Mouse (Mus musculus) erythroblast, embryonic 14.5 days (primary cell): Measurements from ENCODE around the gene Igf1. TPM values are rescaled to one million over a fixed set of nuclear protein-coding genes. Genes with fewer than 3 reads are reported as not detected.

Experiments used
- H3K27me3 ChIP-seq: 2 replicates; pipeline ENCODE4 v1.6.1; 2012; ENCODE audit warnings: inconsistent platforms; ENCODE audit not compliant: control insufficient read depth
- H3K36me3 ChIP-seq: 2 replicates; pipeline ENCODE4 v1.6.1; 2012; ENCODE audit warnings: mild to moderate bottlenecking, inconsistent platforms; ENCODE audit not compliant: control insufficient read depth
- H3K4me1 ChIP-seq: 2 replicates; pipeline ENCODE4 v1.6.1; 2012; ENCODE audit warnings: inconsistent platforms; ENCODE audit not compliant: control insufficient read depth
- H3K4me3 ChIP-seq: replicated peaks from 2 replicates; pipeline ENCODE3; 2012; ENCODE audit warnings: moderate library complexity, mild to moderate bottlenecking, inconsistent platforms
- H3K9me3 ChIP-seq: 2 replicates; pipeline ENCODE4 v1.6.1; 2012; ENCODE audit warnings: low read length, inconsistent platforms, mixed read lengths; ENCODE audit not compliant: control insufficient read depth
- GATA1 ChIP-seq: IDR thresholded peaks from 2 replicates; pipeline ENCODE4 v1.6.1; 2012; ENCODE audit warnings: low read length, inconsistent platforms, mixed read lengths
- TAL1 ChIP-seq: IDR thresholded peaks from 3 replicates; pipeline ENCODE4 v1.6.1; 2012; ENCODE audit warnings: low read length, inconsistent platforms, mixed read lengths
- polyA plus RNA-seq: library from polyadenylated mRNA; stranded (reverse); fragments of >175 nt; gene quantifications from 2 replicates; pipeline ENCODE4 v1.2.3, GENCODE M21; 2012

Igf1 gene
- polyA plus RNA-seq, 1 experiment, result 0.22 TPM

DNA sequence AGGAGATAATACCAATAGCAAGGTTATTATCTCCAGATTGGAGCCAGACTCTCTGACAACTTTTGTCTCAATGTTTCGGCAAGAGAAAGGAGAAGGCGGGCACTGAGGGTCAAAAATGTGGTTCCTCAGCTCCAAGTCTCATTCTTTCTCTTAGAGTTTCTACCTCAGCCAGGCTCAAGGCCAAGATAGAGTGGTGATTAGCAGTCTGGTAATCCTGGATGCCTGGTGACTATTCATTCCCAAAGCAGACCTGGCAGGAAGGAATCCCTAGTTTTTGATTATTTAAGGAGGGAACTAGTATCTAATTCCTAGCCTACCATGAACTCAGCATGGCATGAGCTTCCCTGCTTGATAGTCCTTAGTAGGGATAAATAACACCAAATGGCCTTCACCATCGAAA lies 47.0 kb downstream of the Igf1 start:
- Histone ChIP-seq H3K9me3 (no peaks in the 10 kb centered on the region), H3K4me3 (no peak overlapping the region), H3K27me3 (no peaks in the 10 kb centered on the region), H3K4me1 (no peaks in the 10 kb centered on the region), H3K36me3 (no peaks in the 10 kb centered on the region)
- TF ChIP-seq GATA1 (no peak), TAL1 (no peak)

DNA sequence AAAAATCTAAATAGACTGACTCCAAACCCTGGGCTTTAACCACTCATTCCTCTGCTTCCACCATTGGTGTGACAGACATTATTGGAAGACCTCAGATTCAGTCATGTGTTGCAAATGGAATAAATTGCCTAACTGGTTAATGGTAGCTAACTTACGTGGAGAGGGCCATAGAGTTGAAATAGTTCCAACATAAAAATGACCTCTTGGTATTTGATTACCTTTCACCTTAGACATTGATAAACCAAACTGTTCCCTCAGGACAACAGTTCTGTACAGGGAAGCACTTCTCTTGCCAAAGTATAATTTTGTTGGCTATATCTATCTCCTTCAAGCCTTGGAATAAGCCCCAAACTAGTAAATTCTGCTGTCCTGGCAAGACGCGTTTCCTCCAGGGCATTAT lies 48.1 kb downstream of the Igf1 start:
- Histone ChIP-seq H3K4me1 (no peaks in the 10 kb centered on the region), H3K4me3 (no peak overlapping the region), H3K36me3 (no peaks in the 10 kb centered on the region), H3K27me3 (no peaks in the 10 kb centered on the region), H3K9me3 (no peaks in the 10 kb centered on the region)
- no peak for TF ChIP-seq GATA1
- TF ChIP-seq TAL1, result no peak

DNA sequence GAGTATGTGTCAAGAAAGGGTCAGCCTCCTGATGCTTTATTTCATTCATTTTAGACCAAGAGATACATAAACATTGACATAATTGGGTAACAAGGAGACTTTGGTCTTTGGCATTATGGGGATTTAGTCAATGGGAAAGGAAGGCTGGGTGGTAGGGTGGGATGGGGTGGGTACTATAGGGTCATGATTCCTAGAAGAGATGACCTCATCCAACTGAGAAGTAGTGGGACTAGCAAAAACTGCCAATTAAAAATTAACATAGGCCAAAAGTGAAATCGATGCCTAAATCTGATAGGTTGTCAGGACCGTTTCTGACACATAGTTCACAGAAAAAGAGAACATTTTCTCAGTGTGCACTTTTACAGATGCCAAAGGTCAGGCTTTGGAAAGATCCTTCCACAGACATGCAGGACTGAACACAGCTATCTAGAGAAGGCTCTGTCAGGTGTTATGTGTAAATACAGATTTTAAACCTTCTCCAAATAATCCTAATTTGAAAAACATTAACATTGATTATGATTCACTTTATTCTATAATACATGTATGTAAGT lies 48.8 kb downstream of the Igf1 start:
- Histone ChIP-seq H3K4me3 (no peak overlapping the region), H3K4me1 (no peaks in the 10 kb centered on the region), H3K36me3 (no peaks in the 10 kb centered on the region), H3K9me3 (no peaks in the 10 kb centered on the region), H3K27me3 (no peaks in the 10 kb centered on the region)
- TF ChIP-seq GATA1 (no peak), TAL1 (no peak)

DNA sequence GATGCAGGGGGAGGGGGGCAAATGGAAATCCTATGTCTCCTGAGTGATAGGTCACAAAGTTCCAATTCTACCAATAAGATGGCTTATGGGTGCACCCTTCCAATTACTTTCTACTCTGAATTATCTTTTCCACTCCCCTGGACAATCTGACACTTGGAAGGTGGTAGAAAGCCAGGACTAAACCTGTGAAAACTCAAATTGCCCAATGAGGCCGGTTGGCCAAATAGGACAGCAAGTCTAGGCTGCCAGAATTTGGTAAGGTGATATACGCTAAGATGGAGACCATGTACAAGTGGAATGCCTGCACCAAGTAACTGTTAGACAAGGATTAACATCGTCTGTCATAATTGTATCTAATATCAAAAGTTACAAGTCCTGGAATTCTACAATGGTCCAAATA lies 55.8 kb downstream of the Igf1 start:
- TF ChIP-seq GATA1, result no peak
- TF ChIP-seq TAL1, result no peak

DNA sequence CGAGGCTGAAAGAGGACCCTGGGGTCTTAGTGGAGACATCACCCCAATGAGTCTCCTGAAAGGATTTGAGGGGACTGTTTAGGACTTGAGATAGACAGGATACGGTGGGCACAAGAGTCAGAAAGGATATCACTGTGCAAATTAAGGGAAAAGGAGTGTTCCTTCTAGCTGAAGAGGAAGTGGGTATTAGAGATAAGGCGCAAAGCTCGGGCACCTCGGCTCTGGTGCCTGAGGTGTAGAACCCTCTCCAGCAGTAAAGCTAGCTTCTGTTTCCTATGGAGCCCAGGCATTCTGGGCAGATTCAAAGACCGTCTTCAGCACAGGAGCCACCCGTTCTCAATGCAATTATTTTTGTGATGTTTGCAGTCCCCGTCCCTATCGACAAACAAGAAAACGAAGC lies 56.9 kb downstream of the Igf1 start:
- Histone ChIP-seq H3K27me3 (no peaks in the 10 kb centered on the region), H3K4me1 (no peaks in the 10 kb centered on the region), H3K4me3 (no peak overlapping the region), H3K9me3 (no peaks in the 10 kb centered on the region; the same call in 1 of the 2 replicates), H3K36me3 (no peaks in the 10 kb centered on the region)
- TF ChIP-seq TAL1 (no peak), GATA1 (no peak)

More for the DNA sequence above, 55.8 kb downstream of the Igf1 start:
- H3K27me3 ChIP-seq, result no peaks in the 10 kb centered on the region
- H3K4me3 ChIP-seq, result no peak overlapping the region
- no peaks in the 10 kb centered on the region for H3K4me1 ChIP-seq
- no peaks in the 10 kb centered on the region for H3K36me3 ChIP-seq
- H3K9me3 ChIP-seq, result no peaks in the 10 kb centered on the region; the same call in 1 of the 2 replicates

DNA sequence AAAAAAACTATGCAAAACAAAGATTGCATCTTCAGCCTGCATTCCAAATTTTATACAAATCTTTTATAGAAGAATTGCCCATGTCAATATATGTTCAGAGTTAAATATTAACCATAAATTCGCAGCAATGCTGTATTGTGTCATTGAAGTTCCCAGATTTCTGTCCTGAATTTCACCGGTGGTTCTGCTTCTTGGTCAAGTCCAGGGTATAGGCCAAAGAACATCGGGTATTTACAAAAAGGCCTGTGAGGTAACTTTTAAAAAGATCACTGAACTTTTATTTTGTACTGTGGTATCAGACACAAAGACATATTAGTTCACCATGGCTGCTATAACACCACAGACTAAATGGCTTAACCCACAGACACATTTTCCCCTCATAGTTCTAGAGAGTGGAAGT lies 57.7 kb downstream of the Igf1 start:
- no peaks in the 10 kb centered on the region for H3K36me3 ChIP-seq
- TF ChIP-seq TAL1 (no peak), GATA1 (no peak)
- H3K4me3 ChIP-seq, result no peak overlapping the region
- no peaks in the 10 kb centered on the region for H3K4me1 ChIP-seq
- H3K27me3 ChIP-seq, result no peaks in the 10 kb centered on the region
- no peaks in the 10 kb centered on the region; the same call in 1 of the 2 replicates for H3K9me3 ChIP-seq

DNA sequence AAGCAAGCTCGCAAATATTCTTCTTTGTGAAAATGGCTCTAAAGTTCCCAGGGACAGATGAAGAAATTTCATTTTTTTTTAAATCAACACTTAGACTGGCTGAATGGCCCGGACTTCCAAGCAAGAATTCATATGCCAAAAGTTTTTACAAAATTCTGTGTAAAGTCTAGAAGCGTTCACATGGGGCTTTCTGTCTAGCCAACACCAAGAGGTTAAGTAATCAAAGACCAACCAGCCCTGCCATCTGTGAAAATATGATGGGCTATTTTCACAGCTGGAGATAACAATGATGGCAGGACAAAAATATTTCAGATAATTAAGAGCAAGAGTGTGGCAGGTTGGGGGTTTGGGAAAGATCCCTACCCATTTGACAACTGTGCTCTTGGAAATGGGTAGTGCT lies 64.2 kb downstream of the Igf1 start:
- TF ChIP-seq GATA1 (no peak), TAL1 (no peak)
- H3K27me3 ChIP-seq, result no peaks in the 10 kb centered on the region
- no peaks in the 10 kb centered on the region for H3K4me1 ChIP-seq

DNA sequence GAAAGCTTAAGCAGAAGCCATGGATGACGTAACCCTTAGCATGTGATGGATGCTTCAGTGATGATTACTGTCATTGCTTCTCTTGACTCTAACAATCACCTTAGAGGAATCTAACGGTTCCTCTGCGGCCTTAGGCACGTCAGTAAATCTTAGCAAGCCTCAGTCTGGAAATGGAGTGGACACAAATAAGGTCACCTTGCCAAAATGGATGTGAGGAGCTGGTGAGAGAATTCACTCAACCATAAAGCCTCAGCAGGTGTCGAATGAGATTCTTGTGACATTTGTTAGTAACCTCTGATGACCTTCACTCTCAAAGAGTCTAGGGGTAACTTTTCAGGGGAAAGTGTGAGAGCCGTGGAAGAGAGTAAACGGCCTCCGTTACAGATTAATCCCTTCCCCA lies 68.5 kb downstream of the Igf1 start:
- H3K4me3 ChIP-seq, result no peak overlapping the region
- H3K36me3 ChIP-seq, result no peaks in the 10 kb centered on the region
- no peaks in the 10 kb centered on the region for H3K4me1 ChIP-seq
- H3K27me3 ChIP-seq, result no peaks in the 10 kb centered on the region
- H3K9me3 ChIP-seq, result no peaks in the 10 kb centered on the region
- TF ChIP-seq GATA1 (no peak), TAL1 (no peak)

More for the DNA sequence above, 64.2 kb downstream of the Igf1 start:
- H3K4me3 ChIP-seq, result no peak overlapping the region
- no peaks in the 10 kb centered on the region for H3K36me3 ChIP-seq
- no peaks in the 10 kb centered on the region for H3K9me3 ChIP-seq

DNA sequence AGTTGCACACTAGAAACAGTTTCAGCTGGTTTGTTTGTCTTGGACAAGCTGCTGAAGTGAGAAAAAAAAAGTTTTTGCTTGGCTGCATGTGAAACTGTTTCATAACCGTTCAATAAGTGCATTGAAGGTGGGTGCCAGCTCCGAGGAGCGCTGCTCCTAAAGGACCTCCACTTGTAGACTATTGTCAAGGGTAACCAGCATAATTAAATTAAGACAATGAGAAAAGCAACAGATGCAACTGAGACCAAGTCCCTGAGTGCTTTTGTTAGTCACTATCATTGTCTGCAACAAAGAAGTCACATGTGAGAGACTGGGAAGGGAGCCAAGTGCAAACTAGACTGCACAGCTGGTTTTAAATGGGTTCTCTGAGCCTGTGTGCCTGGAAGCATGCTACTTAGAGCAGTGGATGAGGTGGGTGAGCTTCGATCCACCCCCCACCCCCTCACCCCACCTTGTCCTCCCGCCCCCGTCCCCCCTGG lies 69.1 kb downstream of the Igf1 start:
- H3K4me3 ChIP-seq, result no peak overlapping the region
- H3K4me1 ChIP-seq, result no peaks in the 10 kb centered on the region
- TF ChIP-seq GATA1, result no peak
- TF ChIP-seq TAL1, result no peak
- no peaks in the 10 kb centered on the region for H3K9me3 ChIP-seq
- no peaks in the 10 kb centered on the region for H3K36me3 ChIP-seq
- no peaks in the 10 kb centered on the region for H3K27me3 ChIP-seq

DNA sequence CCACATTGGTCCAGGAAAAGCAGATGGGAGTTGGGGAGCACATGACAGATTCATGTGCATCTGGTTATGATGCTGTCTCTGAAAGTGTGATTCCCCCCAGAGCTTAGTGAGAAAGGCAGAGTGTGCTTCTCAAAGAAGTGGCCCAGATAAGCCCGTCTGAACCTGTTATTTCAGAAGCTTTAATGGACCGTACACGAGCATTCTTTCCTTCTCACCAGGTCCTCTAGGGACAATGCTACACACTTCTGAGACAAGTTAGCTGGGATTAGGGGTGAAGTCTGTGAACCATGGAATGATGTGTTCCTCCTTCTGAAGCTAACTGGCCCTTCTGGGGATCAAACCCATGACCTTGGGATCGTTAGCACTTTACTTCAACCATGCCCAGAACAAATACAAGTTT lies 90.1 kb downstream of the Igf1 start:
- H3K9me3 ChIP-seq, result no peaks in the 10 kb centered on the region
- no peak overlapping the region for H3K4me3 ChIP-seq
- no peaks in the 10 kb centered on the region for H3K4me1 ChIP-seq
- TF ChIP-seq TAL1, result no peak
- no peak for TF ChIP-seq GATA1
- no peaks in the 10 kb centered on the region for H3K36me3 ChIP-seq
- no peaks in the 10 kb centered on the region for H3K27me3 ChIP-seq
